Mouse (Mus musculus) testis, adult 2 months (tissue): ENCODE measurements around the gene Serinc5.

Source experiments
- CTCF ChIP-seq: fragments of 200-500 bp; IDR thresholded peaks from 2 replicates; pipeline ENCODE4 v1.5.1; 2012; ENCODE audit warnings: low read depth, mild to moderate bottlenecking, inconsistent platforms, low read length, moderate library complexity; ENCODE audit not compliant: control insufficient read depth, insufficient read depth, insufficient replicate concordance
- POLR2A ChIP-seq: fragments of 200-500 bp; IDR thresholded peaks from 2 replicates; pipeline ENCODE4 v1.6.1; 2012; ENCODE audit warnings: low read depth, mild to moderate bottlenecking, inconsistent platforms, low read length, moderate library complexity; ENCODE audit not compliant: control insufficient read depth

DNA sequence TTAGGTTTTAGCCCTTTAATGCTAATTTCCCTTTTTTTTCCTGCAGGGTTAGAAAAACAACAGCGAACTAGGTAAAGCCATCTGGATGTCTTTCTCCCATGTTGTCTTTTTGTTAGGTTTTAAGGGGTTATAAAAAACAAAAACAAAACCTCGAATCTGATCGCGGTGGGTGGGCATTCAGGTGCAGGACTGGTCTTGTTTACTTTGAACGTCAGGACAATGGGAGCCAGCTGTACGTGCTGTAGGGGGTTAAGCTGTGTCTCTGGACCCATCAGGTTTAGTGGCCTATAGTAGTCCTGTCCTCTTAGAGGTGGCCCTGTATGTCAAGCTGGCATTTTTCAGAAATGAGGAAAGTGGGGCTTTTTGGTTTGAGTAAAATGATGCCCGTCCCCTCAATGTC, 1.0 kb downstream of the Serinc5 start:
- TF ChIP-seq CTCF (no peak), POLR2A (no peak)
